Mouse (Mus musculus) midbrain, embryonic 14.5 days (tissue): ENCODE data around the gene Ttc34. TPM values are rescaled to one million over a fixed set of nuclear protein-coding genes. Genes with fewer than 3 reads are reported as not detected.

Experiments
- ATAC-seq: fragments of 200-750 bp; cut with Nextera tagmentation; 2 replicates; pipeline ENCODE4 v1.8.0; 2017; ENCODE audit warnings: moderate number of reproducible peaks, moderate library complexity; ENCODE audit not compliant: low FRiP score, low TSS enrichment
- DNase-seq: peaks from one replicate; pipeline ENCODE4 v3.0.0-alpha.2; 2015
- H3K27ac ChIP-seq: fragments of 300-500 bp; sonication (generic); replicated peaks from 2 replicates; pipeline ENCODE4 v1.5.1; 2014; ENCODE audit warnings: mild to moderate bottlenecking, low read depth, low read length, moderate library complexity
- H3K27me3 ChIP-seq: fragments of 300-500 bp; sonication (generic); 2 replicates; pipeline ENCODE4 v1.6.1; 2014; ENCODE audit warnings: low read length, control low read depth, mixed read lengths; ENCODE audit not compliant: control insufficient read depth, insufficient read depth
- H3K36me3 ChIP-seq: fragments of 300-500 bp; sonication (generic); 2 replicates; pipeline ENCODE4 v1.6.1; 2014; ENCODE audit warnings: low read length, control low read depth; ENCODE audit not compliant: control insufficient read depth, insufficient read depth
- H3K4me1 ChIP-seq: fragments of 300-500 bp; sonication (generic); 2 replicates; pipeline ENCODE4 v1.6.1; 2014; ENCODE audit warnings: mild to moderate bottlenecking, antibody characterized with exemption, low read length, control low read depth; ENCODE audit not compliant: control insufficient read depth, insufficient read depth
- H3K4me2 ChIP-seq: fragments of 300-500 bp; sonication (generic); 2 replicates; pipeline ENCODE4 v1.6.1; 2014; ENCODE audit warnings: mild to moderate bottlenecking, low read length, moderate library complexity
- H3K4me3 ChIP-seq: fragments of 300-500 bp; sonication (generic); replicated peaks from 2 replicates; pipeline ENCODE4 v1.5.1; 2014; ENCODE audit warnings: low read depth, low read length
- H3K9ac ChIP-seq: fragments of 300-500 bp; sonication (generic); replicated peaks from 2 replicates; pipeline ENCODE4 v1.6.1; 2014; ENCODE audit warnings: mild to moderate bottlenecking, low read length, moderate library complexity
- H3K9me3 ChIP-seq: fragments of 300-500 bp; sonication (generic); 2 replicates; pipeline ENCODE4 v1.6.1; 2016; ENCODE audit warnings: low read length, control low read depth, mixed read lengths; ENCODE audit not compliant: control insufficient read depth
- WGBS: fragments of 180-500 bp; shearing (Covaris S2); extraction: QIAGEN DNeasy Blood & Tissue Kit; methylation state at CpG from one replicate; pipeline ENCODE4 v1.1.7; 2014; 5-methylcytosine and 5-hydroxymethylcytosine counted together
- polyA plus RNA-seq: library from polyadenylated mRNA; unstranded; fragments of >200 nt; fragmentation: Nextera tagmentation; extraction: Ambion mirVana; gene quantifications from 2 replicates; pipeline ENCODE4 v1.2.1, GENCODE M21; 2014

The Ttc34 gene
- polyA plus RNA-seq, 1 experiment from 2014 or later = 1.8 TPM

DNA sequence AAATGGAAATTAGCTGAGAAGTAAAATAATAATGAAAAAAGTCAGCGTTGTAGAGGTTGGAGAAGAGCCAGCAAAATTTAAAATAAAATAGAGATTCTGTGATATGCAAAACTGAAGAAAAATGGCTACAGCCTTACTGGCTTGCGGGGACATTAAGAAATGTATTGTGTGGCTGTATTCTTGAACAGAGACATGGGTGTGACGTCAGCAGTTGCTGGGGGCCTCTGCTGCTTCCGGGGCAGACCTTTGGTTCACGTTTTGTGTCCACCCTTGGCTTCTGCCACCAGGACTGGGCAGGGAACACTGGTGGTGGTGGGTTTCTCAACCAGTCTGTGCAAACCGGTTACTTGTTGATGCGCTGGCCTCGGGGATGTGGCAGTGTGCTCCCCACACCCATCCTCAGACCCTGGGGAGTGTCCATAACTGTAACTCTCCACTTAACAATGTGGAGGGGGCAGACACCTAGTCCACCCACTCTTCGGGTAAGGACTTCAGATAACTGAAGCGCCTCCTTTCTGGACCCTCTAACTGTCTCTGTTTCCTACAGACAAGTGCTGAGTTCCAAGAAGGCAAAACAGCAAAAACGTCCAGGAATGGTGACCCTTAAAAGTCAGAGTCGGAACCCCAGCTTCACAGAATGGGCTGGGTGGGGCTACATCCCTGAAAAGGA is 17.6 kb downstream of the Ttc34 start:
- no peak for ATAC-seq
- DNase-seq = no peak
- WGBS = 59% methylated on average over 12 of the region's 12 CpGs
- Histone ChIP-seq H3K4me1 (no peaks in the 10 kb centered on the region; the same call in 1 of the 2 replicates), H3K27ac (peak overlapping the region; percentile 86; the same call in 1 of the 2 replicates), H3K4me3 (peak overlapping the region; percentile 49; the same call in 1 of the 2 replicates), H3K27me3 (peaks cover 14% of the 10 kb centered on the region; the same call in 1 of the 2 replicates), H3K36me3 (no peaks in the 10 kb centered on the region), H3K9ac (no peak overlapping the region; the same call in 1 of the 2 replicates), H3K9me3 (no peaks in the 10 kb centered on the region), H3K4me2 (peak overlapping the region; percentile 78)

DNA sequence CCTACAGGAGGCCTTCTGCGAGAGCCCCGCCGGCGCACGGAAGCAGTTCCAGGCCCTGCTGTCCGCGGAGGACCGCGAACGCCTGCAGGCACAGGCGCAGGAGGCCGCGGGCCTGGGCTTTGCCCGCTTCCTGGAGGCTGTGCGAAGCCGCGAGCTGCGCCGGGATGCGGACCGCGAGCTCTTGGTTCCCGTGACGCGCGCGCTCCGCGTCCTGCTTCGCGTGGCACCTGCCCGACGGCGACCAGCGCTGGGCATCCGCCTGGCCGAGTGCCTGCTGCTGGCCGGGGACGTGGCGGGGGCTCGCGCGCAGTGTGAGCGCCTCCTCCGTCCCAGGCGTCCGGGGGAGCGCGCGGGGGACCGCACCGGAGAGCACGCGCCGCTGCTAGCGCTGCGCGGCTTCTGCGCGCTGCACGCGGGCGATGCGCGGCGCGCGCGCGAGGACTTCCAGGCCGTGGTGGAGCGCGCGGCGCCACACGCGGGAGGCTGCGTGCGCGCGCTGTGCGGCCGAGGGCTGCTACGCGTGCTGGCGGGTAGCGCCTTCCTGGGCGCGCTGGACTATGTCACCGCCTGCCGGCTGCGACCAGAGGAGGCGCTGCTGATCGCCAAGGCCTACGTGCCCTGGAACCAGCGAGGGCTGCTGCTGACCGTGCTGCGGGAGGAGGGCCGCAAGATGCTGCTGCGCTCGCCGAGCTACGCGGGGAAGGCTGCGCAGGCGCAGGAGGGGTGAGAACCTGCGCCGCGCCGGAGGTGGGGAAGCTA is 18.6 kb downstream of the Ttc34 start:
- H3K27ac ChIP-seq = peak overlapping the region; percentile 86
- H3K9me3 ChIP-seq = no peaks in the 10 kb centered on the region
- H3K4me3 ChIP-seq = peak overlapping the region; percentile 49
- H3K4me1 ChIP-seq = no peaks in the 10 kb centered on the region; the same call in 1 of the 2 replicates
- H3K4me2 ChIP-seq = peak overlapping the region; percentile 78
- ATAC-seq = peak; percentile 96
- peak overlapping the region; percentile 63 for H3K9ac ChIP-seq
- peaks cover 14% of the 10 kb centered on the region; the same call in 1 of the 2 replicates for H3K27me3 ChIP-seq
- no peaks in the 10 kb centered on the region for H3K36me3 ChIP-seq
- under 1% methylated on average over 110 of the region's 110 CpGs for WGBS
- peak; percentile 98 for DNase-seq

DNA sequence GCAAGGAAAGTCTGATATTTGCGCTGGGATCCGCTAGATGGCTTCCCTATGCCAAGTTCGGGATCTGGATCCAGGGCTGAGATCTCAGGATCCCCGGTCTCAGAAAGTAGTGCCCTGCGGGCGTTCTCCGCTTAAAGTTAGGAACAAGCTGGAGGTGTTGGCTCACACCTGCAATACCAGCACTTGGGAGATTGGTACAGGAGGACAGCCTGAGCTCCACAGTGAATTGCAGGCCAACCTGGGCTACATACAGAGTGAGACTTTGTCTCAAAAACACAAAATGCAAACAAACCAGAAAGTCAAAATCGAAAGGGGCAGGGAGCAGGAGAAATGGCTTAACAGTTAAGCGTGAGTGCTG is 19.2 kb downstream of the Ttc34 start:
- Histone ChIP-seq H3K4me2 (peak overlapping the region; percentile 78), H3K4me3 (peak overlapping the region; percentile 49), H3K36me3 (no peaks in the 10 kb centered on the region), H3K9me3 (no peaks in the 10 kb centered on the region), H3K27me3 (peaks cover 14% of the 10 kb centered on the region; the same call in 1 of the 2 replicates), H3K9ac (peak overlapping the region; percentile 63), H3K27ac (peak overlapping the region; percentile 86), H3K4me1 (no peaks in the 10 kb centered on the region; the same call in 1 of the 2 replicates)
- 18% methylated on average over 9 of the region's 9 CpGs for WGBS
- no peak for ATAC-seq
- DNase-seq = no peak

DNA sequence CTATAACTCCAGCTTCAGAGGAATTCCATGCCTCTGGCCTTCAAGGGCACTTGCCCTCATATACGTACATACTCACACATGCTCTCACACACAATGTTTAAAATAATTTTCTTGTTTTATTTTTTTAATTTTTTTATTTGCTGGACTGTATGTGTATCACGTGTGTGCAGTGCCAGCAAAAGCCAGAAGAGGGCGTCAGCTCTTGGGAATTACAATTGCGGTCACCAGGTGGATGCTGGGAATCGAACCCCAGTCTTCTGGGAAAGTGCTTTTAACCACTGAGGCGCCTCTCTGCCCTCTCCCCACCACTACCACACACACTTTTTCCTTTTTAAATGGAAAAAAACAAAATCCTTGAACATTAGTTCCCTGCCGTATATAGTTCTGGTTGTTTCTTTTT is 19.6 kb downstream of the Ttc34 start:
- no peak for DNase-seq
- Histone ChIP-seq H3K4me2 (peak overlapping the region; percentile 78), H3K27me3 (peaks cover 14% of the 10 kb centered on the region; the same call in 1 of the 2 replicates), H3K36me3 (no peaks in the 10 kb centered on the region), H3K4me1 (no peaks in the 10 kb centered on the region; the same call in 1 of the 2 replicates), H3K9ac (peak overlapping the region; percentile 63; the same call in 1 of the 2 replicates), H3K27ac (peak overlapping the region; percentile 86), H3K4me3 (peak overlapping the region; percentile 49; the same call in 1 of the 2 replicates), H3K9me3 (no peaks in the 10 kb centered on the region)
- 86% methylated on average over 7 of the region's 7 CpGs for WGBS
- ATAC-seq = no peak

DNA sequence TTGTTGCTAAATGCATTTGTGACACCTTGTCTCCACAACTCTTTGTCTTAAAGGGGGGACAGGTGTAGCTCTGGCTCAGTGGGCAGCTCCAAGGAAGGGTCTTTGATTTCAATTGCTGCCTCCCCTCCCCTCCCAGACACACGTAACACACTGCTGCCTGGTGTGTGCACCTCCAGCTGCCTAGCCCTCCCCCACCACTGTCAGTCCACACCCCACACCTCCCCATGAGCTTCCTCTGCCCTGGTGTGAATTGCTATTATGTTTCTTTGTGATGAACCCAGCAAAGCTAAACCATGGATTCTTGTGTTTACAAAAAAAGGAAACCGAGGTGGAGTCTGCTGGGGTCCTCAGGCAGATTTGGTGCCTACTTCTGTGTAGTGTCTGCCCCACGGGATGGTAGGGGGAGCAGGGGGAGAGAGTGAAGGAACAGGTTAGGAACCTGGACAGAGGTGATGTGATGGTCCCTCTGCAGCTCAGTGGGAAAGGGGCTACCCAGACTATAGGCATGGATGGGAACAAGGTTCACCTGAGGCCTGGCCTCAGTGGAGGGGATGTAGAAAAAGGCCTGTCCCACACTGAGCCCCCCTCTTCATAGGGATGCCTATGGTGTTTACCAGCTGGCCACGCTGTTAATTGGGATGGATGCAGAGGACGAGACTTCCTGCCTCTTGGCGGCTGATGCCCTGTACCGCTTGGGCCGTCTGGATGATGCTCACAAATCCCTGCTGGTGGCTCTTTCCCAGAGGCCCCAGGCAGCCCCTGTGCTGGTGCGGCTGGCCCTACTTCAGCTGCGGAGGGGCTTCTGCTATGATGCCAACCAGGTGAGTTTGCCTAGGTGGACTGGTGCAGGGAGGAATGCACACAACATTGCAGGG is 20.3 kb downstream of the Ttc34 start:
- Histone ChIP-seq H3K9ac (no peak overlapping the region), H3K9me3 (no peaks in the 10 kb centered on the region), H3K4me1 (no peaks in the 10 kb centered on the region; the same call in 1 of the 2 replicates), H3K27me3 (peaks cover 14% of the 10 kb centered on the region; the same call in 1 of the 2 replicates), H3K27ac (no peak overlapping the region), H3K4me3 (no peak overlapping the region), H3K4me2 (no peak overlapping the region), H3K36me3 (no peaks in the 10 kb centered on the region)
- no peak for DNase-seq
- 79% methylated on average over 10 of the region's 10 CpGs for WGBS
- ATAC-seq = no peak

DNA sequence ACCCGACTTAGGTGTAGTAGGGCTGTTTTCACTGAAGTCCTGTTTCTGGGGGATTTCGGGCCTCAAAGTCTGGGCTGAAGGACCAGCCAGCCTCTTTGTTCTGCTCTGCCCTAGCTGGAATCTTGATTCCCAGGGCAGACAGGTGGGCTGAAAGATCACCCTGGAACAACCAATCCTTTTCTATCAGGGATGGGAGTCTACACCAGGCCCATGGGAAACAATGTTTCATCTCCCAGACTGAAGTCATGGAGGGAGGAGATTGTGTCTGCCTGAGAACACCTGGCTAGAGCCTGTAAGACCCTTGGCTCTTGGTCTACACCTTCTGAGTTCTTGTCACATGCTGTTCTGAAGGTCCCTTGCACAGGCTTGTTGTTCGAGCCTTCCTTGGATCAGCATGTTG is 21.3 kb downstream of the Ttc34 start:
- Histone ChIP-seq H3K4me2 (no peak overlapping the region), H3K27ac (no peak overlapping the region), H3K4me1 (no peaks in the 10 kb centered on the region; the same call in 1 of the 2 replicates), H3K27me3 (peaks cover 14% of the 10 kb centered on the region; the same call in 1 of the 2 replicates), H3K9me3 (no peaks in the 10 kb centered on the region), H3K36me3 (no peaks in the 10 kb centered on the region), H3K9ac (no peak overlapping the region), H3K4me3 (no peak overlapping the region)
- ATAC-seq = no peak
- WGBS = 85% methylated on average over 3 of the region's 3 CpGs
- DNase-seq = no peak

DNA sequence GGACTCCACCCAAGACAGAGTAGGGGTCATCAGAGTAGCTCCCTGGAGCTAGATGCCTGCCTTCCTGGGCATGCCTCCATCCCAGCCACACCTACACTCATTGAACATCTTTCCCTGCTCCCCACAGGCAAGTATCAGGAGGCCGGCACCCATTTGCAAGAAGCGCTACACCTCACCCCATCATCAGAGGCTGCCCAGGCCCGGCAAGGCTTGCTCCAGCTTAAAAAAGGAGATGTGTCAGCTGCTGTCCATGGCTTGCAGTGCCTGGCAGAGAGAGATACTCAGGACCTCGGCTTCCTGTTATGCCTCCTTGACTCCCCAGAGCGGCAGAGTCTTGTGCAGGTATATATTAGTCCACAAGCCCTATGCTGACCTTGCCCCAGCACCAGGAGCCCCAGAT is 24.7 kb downstream of the Ttc34 start:
- no peak for ATAC-seq
- WGBS = 76% methylated on average over 5 of the region's 5 CpGs
- no peak overlapping the region for H3K4me2 ChIP-seq

DNA sequence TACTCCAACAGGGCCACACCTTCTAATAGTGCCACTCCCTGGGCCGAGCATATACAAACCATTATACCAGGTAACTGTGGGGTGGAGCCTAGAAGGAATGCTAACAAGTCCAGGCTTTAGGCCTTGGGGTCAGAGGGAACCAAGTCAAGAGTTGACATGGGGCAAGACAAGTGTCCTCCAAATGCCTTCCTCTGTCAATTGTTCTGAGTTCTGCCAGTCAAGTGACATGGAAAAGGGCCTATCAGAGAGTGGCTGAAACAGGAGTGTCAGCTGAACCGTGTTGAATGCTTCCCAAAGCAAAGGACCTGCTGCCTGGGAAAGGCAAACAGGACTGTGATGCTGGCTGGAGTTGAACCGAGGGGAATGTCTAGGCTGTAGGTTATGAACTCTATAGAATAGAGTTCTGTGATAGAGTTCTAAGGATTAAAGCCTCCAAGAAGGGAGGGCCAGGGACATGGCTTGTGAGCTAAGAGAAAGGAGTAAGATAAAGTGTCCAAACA is 26.2 kb downstream of the Ttc34 start:
- peak overlapping the region; percentile 53 for H3K27ac ChIP-seq
- H3K9ac ChIP-seq = no peak overlapping the region
- H3K4me1 ChIP-seq = peaks cover 11% of the 10 kb centered on the region
- H3K4me3 ChIP-seq = no peak overlapping the region
- H3K4me2 ChIP-seq = peak overlapping the region; percentile 55; the same call in 1 of the 2 replicates
- 82% methylated on average over 3 of the region's 3 CpGs for WGBS
- no peaks in the 10 kb centered on the region for H3K9me3 ChIP-seq
- no peaks in the 10 kb centered on the region for H3K36me3 ChIP-seq
- DNase-seq (no peak), ATAC-seq (no peak)
- no peaks in the 10 kb centered on the region for H3K27me3 ChIP-seq

More for the DNA sequence above, 24.7 kb downstream of the Ttc34 start:
- H3K9me3 ChIP-seq = no peaks in the 10 kb centered on the region
- no peaks in the 10 kb centered on the region for H3K27me3 ChIP-seq
- no peak overlapping the region for H3K9ac ChIP-seq
- no peak overlapping the region for H3K27ac ChIP-seq
- no peak overlapping the region for H3K4me3 ChIP-seq
- H3K4me1 ChIP-seq = peaks cover 11% of the 10 kb centered on the region
- H3K36me3 ChIP-seq = no peaks in the 10 kb centered on the region
- no peak for DNase-seq
